Mouse (Mus musculus): ENCODE data around the gene B3gnt6. TPM values are rescaled to one million over a fixed set of nuclear protein-coding genes. Genes with fewer than 3 reads are reported as not detected.
A peak's percentile ranks its signal among the peaks of the same experiment; 100 is the strongest.
"Not testable (repeated sequence)": the region's sequence is repeated elsewhere in the genome, so short reads cannot be mapped to it uniquely, and the experiment has no call there.

The B3gnt6 gene
- not detected for total RNA-seq (2021)
- long read RNA-seq, experiment 1, partial matches to known transcripts = 0 of 1 reads
- long read RNA-seq, experiment 1, other reads (novel, unspliced or antisense) = 1 of 1 reads
- long read RNA-seq, experiment 2 = 0 reads

- no peak for DNase-seq
Measured at GRCm38 (mm10) chr7:98199381-98199780, at the start of gene B3gnt6. TSS of gene B3gnt6 (minus strand) at chr7:98199481.

- peak; percentile 36 for DNase-seq
Measured at GRCm38 (mm10) chr7:98236686-98237359, 37.5 kb upstream of the B3gnt6 start.

DNA sequence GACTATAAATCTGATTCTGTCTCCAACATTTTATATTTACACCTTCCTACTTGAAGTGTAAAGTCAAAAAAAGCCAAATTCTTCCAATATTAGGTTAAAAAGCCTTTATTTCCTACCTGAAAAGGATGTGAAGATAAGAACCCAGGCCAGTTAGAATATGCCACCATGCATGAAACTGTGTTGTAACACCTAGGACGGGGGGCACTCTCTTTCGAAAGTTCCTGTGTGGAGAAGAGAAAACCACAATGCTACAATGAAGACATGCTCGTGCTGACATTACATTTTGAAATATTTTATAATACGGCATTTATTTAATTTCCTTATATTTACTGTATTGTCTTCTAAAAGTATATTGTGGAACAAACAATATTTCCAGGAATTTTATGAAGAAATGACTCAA, 24.5 kb upstream of the B3gnt6 start:
- DNase-seq = no peak

DNA sequence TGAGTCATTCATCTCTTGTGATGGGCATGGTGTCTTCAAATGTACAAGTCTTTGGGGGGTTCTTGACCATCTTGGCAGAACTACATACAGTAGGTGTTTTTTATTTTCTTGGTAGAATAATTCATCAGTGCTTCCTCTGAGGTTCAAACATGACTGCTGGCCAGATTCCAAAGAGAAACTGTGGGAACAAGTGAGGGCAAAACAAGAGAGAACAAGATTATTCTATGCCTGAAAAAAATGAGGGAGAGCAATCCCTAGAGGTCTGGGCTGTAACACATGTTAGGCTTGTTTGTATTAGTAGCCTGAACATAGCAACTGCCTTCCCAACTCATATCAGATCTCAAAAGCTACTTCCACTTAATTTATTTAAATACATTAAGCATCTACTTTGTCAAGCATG, 17.4 kb upstream of the B3gnt6 start:
- DNase-seq = no peak

GRCm38 (mm10) chr7:98202946-98203345, 3.7 kb upstream of the B3gnt6 start:
- no peak for DNase-seq

- DNase-seq = no peak
Measured at GRCm38 (mm10) chr7:98201493-98202028, 2.3 kb upstream of the B3gnt6 start.

DNA sequence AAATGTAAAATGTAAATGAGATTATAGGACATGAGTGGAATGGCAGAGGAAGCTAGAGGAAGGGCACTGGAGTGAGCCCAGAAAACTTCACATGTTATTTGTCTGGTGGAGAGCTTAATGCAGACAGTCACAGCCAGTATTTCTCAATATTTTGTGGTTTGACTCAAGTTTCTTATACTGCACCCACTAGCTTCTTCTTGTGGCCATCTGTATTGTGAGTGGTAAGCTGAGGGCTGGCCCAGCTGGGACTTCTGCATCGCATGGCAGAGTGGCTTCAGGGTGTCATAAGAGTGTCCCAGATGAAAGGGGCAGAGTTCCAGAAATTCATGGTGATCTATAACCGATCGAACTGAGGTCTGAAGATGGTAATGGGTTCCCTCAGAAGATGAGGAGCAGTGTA, 1.1 kb upstream of the B3gnt6 start:
- DNase-seq = no peak

DNA sequence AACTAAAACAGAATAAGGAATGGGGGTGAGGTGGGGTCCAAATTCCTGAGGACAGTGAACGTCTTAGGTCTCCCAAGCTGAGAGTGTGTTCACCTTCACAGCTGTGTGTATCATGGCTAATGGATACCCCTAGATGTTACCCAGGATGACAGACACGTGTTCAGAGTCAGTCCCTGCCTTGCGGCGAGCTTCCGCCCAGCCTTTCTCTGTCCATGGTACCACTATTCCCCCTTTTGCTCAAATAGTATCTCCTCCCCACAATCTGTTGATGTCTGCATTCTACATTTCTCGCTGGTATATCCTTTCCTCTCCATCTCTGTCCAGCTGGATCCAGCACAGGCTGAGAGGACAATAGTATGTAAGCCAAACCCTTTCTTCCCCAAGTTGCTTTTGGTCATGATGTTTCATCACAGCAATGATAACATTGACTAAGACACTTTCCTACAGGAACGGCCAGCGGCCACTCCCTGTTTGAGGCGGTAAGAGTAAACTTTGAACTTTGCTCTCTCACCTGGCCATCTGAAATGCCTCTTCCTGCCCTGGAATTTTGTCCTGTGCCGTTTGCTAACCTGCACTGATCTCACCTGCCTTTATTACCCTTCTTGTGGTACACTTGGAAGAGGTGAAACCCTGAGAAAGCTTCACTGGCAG, 4.0 kb downstream of the B3gnt6 start:
- DNase-seq = no peak

GRCm38 (mm10) chr7:98194026-98194792, 5.1 kb downstream of the B3gnt6 start:
- no peak for DNase-seq

DNA sequence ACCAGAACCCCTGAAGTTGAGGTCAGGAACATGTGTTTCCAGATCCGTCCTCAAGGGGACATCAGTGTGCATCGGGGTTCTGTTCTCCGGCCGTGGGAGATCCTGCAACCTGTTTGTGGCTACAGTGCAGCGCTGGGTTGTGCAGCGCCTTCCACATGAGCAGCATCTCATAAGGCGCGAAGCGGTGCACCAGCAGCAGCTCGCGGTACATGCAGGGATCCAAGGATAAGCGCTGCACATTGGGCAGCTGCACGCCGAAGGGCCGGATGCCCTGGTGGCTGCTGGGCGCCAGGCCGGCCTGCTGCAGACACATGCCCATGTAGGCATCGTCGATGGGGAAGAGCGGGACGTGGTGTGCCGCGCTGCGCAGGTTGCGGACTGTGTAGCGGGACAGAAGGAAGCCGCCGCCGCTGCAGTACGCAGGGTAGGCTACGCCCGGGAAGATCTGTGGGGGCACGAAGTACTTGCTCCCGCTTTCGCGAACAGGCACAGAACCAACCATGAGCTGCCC, 5.7 kb downstream of the B3gnt6 start:
- DNase-seq = no peak

GRCm38 (mm10) chr7:98191571-98192250, 7.6 kb downstream of the B3gnt6 start:
- DNase-seq = no peak

DNA sequence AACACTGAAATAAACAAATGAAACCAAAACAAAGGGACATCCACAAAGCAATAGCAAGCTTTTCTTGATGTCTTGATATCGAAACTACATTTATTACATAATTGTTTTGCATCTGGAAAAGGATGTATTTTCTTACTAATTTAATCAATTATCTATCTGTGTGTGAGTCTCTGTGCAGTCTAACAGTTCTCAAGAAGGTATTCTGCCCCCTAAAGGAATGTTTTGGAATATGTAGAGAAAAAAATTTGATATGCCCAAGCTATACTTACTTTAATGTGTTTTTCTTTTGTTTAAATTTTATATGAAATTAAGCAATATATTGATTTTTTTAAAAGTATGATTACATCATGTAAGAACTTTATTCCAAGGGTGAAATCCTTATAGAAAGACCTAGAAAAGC, 8.7 kb downstream of the B3gnt6 start:
- DNase-seq = no peak

- DNase-seq = no peak
Measured at GRCm38 (mm10) chr7:98189745-98190144, 9.5 kb downstream of the B3gnt6 start.

- DNase-seq = no peak
Measured at GRCm38 (mm10) chr7:98188680-98189079, 10.6 kb downstream of the B3gnt6 start.

- DNase-seq = no peak
Measured at GRCm38 (mm10) chr7:98188238-98188637, 11.0 kb downstream of the B3gnt6 start.

DNA sequence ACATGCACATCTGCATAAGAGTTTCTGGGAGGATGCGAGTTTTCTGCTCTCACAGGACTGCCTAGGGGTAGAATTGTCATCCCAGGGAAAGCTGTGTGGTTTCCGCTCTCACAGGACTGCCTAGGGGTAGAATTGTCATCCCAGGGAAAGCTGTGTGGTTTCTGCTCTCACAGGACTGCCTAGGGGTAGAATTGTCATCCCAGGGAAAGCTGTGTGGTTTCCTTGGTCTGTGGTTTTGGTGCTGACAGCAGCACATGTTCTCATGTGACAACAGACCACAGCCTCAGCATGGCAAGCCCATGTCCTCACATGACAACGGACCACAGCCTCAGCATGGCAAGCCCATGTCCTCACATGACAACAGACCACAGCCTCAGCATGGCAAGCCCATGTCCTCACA, 11.9 kb downstream of the B3gnt6 start:
- DNase-seq = not testable (repeated sequence)

- no peak for DNase-seq
Measured at GRCm38 (mm10) chr7:98186637-98187036, 12.6 kb downstream of the B3gnt6 start.

DNA sequence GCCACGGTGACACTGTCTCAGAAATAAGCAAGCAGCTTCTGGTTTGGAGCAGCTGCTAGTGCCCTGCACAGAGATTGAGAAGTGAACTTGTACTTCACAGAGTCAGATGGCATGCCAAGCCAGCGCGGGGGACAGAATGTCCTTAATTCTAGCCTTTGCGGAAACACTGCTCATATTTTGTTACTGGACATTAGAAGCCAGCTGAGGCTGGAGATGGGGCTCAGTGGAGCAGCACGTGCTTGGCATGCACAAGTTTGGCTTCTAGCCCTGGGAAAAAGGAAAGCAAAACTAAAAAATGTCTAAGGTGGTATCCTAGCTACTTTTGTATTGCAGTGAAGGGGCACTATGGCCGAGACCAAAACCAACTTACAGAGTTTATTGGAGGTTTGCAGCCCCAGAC, 14.0 kb downstream of the B3gnt6 start:
- DNase-seq = peak; percentile 64

GRCm38 (mm10) chr7:98178560-98179231, 20.6 kb downstream of the B3gnt6 start:
- DNase-seq = no peak

DNA sequence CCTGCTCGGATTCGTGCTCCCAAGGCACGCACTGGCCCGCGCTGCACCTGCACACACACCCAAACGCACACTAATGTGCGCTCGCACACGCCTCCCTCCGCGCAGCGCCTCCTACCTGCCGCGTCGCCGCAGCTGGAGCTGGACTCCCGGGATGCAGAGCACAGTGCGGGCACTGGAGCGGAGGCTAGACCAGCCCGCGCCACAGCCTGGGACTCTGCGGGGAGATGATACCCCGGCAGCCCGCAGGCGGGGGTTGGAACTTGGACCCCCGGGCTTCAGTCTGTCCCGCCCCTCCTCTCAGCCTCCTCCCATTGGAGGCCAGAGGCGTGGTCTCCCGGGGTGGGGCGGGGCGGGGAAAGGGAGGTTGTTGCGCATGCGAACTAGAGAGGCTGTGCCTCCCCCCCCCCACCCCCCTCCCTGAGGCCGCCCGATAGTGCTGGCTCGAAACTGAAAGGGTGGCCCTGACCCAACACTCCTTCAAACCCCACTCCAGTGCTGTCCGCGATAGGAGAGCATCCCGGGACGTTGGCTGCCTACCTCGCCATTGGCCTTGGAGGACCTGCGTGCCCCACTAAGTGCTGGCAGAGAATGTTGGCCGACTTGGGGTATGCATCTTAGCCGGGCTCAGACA, 21.2 kb downstream of the B3gnt6 start, which contains the start of gene Capn5:
TSS of gene Capn5 (minus strand) at position 346 of the 631 bp plus-strand sequence.
- peak; percentile 78 for DNase-seq

DNA sequence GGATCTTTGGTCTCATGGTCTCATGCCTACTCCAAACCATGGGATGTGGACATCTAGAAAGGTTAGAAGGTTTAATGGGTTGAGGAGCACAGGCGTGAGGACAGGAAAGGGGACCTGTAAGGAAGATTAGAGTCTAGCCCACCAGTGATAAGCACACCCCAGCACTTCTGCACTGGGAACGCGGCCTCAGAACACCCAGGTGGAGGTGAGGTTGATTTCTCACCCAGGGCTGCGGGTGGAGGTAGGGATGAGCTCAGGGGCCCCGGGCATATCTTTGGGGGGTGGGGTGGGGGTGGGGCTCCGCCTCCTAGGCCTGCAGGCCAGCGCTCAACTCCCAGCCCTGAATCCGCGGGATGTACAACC, 21.7 kb downstream of the B3gnt6 start:
- DNase-seq = no peak

Measured in gastrocnemius, postnatal 25 days (tissue).